Mouse (Mus musculus) testis, adult 2 months (tissue): ENCODE data around the gene Pelp1. TPM values are rescaled to one million over a fixed set of nuclear protein-coding genes. Genes with fewer than 3 reads are reported as not detected.
"Not testable (repeated sequence)": the region's sequence is repeated elsewhere in the genome, so short reads cannot be mapped to it uniquely, and the experiment has no call there.

Source experiments
- H3K27ac ChIP-seq: fragments of 200-500 bp; 2 replicates; pipeline ENCODE4 v1.5.1; 2012; ENCODE audit warnings: low read depth, low read length; ENCODE audit not compliant: control insufficient read depth, insufficient read depth
- H3K27me3 ChIP-seq: fragments of 200-500 bp; 2 replicates; pipeline ENCODE4 v1.6.1; 2012; ENCODE audit warnings: mild to moderate bottlenecking, low read length, moderate library complexity; ENCODE audit not compliant: control insufficient read depth, insufficient read depth
- H3K36me3 ChIP-seq: fragments of 200-500 bp; 2 replicates; pipeline ENCODE4 v1.6.1; 2012; ENCODE audit warnings: mild to moderate bottlenecking, low read length; ENCODE audit not compliant: control insufficient read depth, insufficient read depth
- H3K4me1 ChIP-seq: fragments of 200-500 bp; 2 replicates; pipeline ENCODE4 v1.6.1; 2012; ENCODE audit warnings: low read length; ENCODE audit not compliant: control insufficient read depth, insufficient read depth
- H3K4me3 ChIP-seq: fragments of 200-500 bp; 2 replicates; pipeline ENCODE4 v1.5.1; 2012; ENCODE audit warnings: low read depth, mild to moderate bottlenecking, low read length, moderate library complexity, mixed read lengths; ENCODE audit not compliant: control insufficient read depth
- CTCF ChIP-seq: fragments of 200-500 bp; IDR thresholded peaks from 2 replicates; pipeline ENCODE4 v1.5.1; 2012; ENCODE audit warnings: low read depth, mild to moderate bottlenecking, inconsistent platforms, low read length, moderate library complexity; ENCODE audit not compliant: control insufficient read depth, insufficient read depth, insufficient replicate concordance
- POLR2A ChIP-seq: fragments of 200-500 bp; IDR thresholded peaks from 2 replicates; pipeline ENCODE4 v1.6.1; 2012; ENCODE audit warnings: low read depth, mild to moderate bottlenecking, inconsistent platforms, low read length, moderate library complexity; ENCODE audit not compliant: control insufficient read depth
- polyA plus RNA-seq: library from polyadenylated mRNA; depleted of rRNA; stranded (reverse); fragments of >200 nt; gene quantifications from 2 replicates; pipeline ENCODE4 v1.2.3, GENCODE M21; 2012

The Pelp1 gene
- polyA plus RNA-seq, 1 experiment: 38.4 TPM

DNA sequence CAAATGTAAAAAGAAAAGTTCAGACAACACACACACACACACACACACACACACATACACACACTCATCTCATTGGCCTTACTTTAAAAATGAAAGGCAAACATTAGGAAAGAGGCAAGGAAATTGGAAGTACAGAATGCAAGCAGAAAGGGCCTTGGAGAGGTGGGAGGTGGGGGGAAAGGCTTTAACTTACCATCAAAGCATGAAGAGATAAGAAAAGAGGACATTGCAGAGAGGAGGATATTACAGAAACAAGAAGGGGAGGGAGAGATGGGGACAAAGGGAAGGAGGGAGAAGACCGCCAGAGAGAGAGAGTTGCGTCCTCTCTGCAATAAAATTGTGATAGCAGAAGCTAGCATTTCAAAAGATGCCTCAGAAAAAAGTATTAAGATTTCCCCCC is 28.5 kb downstream of the Pelp1 start:
- Histone ChIP-seq H3K36me3 (no peaks in the 10 kb centered on the region; the same call in 1 of the 2 replicates), H3K4me1 (no peaks in the 10 kb centered on the region), H3K4me3 (no peak overlapping the region), H3K27ac (no peak overlapping the region), H3K27me3 (no peaks in the 10 kb centered on the region)
- no peak for TF ChIP-seq POLR2A
- no peak for TF ChIP-seq CTCF

DNA sequence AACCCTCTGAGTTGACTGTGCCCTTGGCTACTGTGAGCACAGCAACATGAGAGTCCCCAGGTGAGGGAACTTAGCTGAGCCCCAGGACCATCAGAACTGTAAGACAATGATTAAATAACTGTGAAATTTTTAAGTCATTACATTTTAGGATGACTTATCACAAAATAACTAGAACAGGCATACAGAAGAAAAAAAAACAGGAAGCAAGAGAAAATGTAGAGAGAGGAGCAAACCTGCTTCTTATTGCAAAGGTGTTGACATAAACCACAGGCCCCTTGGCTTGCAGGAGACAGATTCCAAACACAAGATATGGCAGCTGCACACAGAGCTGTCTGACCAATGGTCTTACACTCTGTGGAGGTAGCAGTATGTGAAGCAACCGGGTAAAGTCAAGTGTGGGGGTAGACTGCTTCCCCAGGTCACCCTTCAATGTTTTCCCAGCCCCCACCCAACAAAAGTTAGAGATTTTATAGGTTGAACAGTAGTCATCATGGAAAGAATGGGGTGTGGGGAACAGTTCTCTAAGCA is 29.3 kb downstream of the Pelp1 start:
- no peaks in the 10 kb centered on the region for H3K4me1 ChIP-seq
- H3K36me3 ChIP-seq: no peaks in the 10 kb centered on the region
- H3K27ac ChIP-seq: no peak overlapping the region
- no peak overlapping the region for H3K4me3 ChIP-seq
- TF ChIP-seq POLR2A (no peak), CTCF (no peak)
- no peaks in the 10 kb centered on the region for H3K27me3 ChIP-seq

DNA sequence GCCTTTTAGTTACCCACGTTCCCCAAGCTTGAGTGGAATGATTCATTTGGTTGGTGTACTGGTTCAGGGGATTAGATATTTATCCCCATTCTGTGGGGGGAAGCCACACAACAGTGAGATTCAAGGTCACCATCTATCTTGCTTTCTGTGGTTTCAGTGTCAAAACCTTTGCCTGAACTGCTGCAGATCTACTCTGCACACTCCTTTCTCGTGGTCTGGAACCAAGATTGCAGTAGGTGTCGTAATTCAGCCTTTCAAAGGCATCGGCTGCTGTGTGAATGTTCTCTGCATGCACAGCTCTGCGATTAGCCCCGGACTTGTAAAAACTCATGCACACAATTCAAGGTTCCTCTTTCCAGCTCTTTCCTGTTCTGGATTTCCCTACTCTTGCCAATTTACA is 33.8 kb downstream of the Pelp1 start:
- Histone ChIP-seq H3K27ac (no peak overlapping the region), H3K27me3 (no peaks in the 10 kb centered on the region), H3K4me3 (no peak overlapping the region), H3K4me1 (no peaks in the 10 kb centered on the region), H3K36me3 (no peaks in the 10 kb centered on the region)
- TF ChIP-seq POLR2A: no peak
- TF ChIP-seq CTCF: no peak

DNA sequence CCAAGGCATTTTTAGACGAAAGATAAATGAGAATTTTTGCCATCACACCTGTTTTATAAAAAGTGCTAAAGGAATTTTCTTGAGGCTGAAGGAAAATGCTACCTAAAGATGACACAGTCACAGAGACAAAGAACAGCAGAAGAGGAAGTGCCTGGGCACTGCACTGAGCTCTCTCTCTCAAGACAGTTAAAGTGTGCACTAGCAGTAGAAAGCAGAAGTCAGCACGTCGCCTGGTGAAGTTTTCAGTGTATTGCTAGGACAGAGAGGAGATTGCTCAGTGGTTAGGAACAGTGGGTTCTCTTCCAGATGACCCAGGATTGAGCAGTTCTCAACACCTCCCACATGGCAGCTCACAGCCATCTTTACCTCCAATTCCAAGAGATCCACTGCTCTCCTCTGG is 35.5 kb downstream of the Pelp1 start:
- no peak overlapping the region for H3K27ac ChIP-seq
- no peaks in the 10 kb centered on the region for H3K4me1 ChIP-seq
- no peak overlapping the region for H3K4me3 ChIP-seq
- TF ChIP-seq CTCF: no peak
- TF ChIP-seq POLR2A: no peak
- H3K36me3 ChIP-seq: no peaks in the 10 kb centered on the region
- H3K27me3 ChIP-seq: no peaks in the 10 kb centered on the region

DNA sequence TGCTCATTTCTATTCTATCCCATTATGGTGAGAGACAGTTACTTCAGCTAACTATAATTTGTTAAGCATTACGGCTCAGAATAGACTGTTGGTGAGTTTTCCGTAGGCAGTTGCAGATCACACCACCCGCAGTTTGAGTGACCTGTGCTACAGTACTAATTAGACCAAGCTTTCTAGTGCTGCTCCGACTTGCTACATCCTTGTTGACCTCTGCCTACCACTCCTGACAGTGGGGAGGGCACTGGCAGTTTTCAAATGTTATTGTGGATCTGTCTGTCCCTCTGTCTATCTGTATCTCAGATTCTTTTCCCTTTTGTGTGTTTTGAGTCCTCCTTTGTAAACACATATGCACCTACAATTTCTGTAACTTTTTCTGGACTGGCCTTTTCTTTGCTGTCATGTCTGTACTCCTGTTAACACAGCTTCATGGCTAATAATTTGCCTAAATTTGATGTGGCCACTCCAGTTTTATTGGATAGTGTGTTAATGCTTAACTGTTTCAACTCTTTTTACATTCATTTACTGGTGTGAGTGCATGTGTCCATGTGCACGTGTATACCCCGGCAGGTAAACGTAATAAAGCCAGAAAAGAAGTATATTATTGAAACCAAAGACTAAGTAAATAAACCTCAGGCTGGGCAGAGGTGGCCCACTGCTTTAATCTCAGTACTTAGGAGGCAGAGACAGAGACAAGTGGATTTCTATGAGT is 36.8 kb downstream of the Pelp1 start:
- no peaks in the 10 kb centered on the region for H3K4me1 ChIP-seq
- TF ChIP-seq POLR2A (no peak), CTCF (no peak)
- H3K27me3 ChIP-seq: no peaks in the 10 kb centered on the region
- no peaks in the 10 kb centered on the region for H3K36me3 ChIP-seq
- H3K4me3 ChIP-seq: no peak overlapping the region
- no peak overlapping the region for H3K27ac ChIP-seq

DNA sequence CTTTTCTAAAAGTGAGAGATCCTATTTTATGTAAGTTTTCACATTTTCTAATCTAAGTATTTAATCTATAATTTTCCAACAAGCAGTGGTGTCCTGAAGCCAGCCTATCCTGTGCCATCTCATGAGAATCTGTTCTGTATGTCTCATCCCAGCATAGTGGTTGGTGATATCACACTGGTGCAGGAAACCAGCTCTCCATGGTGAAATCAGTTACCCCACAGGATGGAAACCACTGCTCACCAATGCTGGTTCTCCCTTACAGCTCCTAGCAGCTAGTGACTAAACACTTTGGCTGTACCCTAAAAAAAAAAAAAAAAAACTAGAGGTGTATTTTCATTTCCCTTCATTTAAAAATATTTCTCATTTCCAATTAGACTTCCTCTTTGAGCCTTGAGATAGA is 37.4 kb downstream of the Pelp1 start:
- H3K27ac ChIP-seq: no peak overlapping the region
- no peaks in the 10 kb centered on the region for H3K27me3 ChIP-seq
- TF ChIP-seq CTCF (no peak), POLR2A (no peak)
- no peaks in the 10 kb centered on the region for H3K4me1 ChIP-seq
- H3K36me3 ChIP-seq: no peaks in the 10 kb centered on the region
- no peak overlapping the region for H3K4me3 ChIP-seq

DNA sequence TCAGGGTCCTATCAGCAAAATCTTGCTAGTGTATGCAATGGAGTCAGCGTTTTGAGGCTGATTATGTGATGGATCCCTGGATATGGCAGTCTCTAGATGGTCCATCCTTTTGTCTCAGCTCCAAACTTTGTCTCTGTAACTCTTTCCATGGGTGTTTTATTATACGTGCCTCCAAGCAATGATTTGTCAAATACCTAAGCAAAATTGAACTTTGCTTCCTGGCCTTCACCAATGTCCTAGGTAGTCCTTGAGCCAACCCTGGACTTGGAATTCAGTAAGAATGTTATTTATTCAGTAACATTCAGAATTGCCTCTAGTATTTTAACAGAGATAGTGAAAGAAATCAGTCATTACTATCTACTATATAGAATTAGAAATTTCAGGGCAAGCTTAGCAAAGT is 41.2 kb downstream of the Pelp1 start:
- not testable (repeated sequence) for H3K4me1 ChIP-seq, H3K36me3 ChIP-seq, H3K4me3 ChIP-seq, H3K27me3 ChIP-seq, H3K27ac ChIP-seq

DNA sequence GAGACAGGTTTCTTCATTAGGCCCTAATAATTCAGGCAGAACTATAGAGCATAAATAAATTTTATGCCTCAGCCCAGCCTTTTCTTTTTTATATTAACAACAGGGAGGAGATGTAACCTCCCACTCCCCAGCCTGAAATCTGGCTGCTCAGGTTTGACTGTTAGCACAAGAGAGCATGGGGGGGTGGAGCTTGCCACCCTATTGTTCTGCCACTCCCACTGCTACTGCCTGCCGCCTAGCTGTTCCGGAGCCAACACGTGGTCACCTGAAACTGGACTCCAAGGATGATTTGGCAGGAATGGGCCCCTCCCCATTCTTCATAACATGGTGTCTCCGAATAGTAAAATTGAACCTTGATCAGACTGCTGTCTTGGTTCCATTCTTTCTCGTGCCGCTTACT is 42.1 kb downstream of the Pelp1 start:
- not testable (repeated sequence) for H3K27ac ChIP-seq, H3K36me3 ChIP-seq, H3K4me3 ChIP-seq, H3K27me3 ChIP-seq, H3K4me1 ChIP-seq
